Mouse (Mus musculus): ENCODE data around the gene Nck2.

DNA sequence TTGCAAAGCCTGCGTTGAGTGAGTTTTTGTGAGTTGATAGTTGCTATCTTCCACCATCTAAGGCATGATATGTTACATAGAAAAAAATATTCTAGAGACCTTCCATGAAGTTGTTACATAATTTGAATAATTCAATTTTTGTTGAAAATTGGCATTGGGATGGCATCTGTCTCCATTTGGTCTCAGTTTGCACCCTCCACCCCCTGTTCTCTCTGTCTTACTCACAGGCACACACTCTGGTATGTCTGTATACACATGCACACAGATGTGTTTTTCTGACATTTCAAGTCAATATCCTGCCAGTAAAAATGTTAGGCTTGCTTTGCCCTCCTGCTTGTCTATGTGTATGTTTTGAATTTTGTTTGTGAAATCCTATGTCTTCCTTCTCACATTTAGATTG is 84.7 kb downstream of the Nck2 start:
- no peak for TF ChIP-seq CTCF (IDR thresholded peaks at IDR 0.05; ENCODE audit: borderline replicate concordance, control insufficient read depth, extremely low read depth, insufficient read depth, low read length, poor library complexity)
- no peak for TF ChIP-seq POLR2A (IDR thresholded peaks at IDR 0.05; ENCODE audit: control insufficient read depth, extremely low read depth, insufficient read depth, low read length, poor library complexity)
